Mouse (Mus musculus) CH12.LX (cell line): ENCODE measurements around the gene Sfrp4. TPM values are rescaled to one million over a fixed set of nuclear protein-coding genes. Genes with fewer than 3 reads are reported as not detected.

Source experiments
- DNase-seq: peaks from one replicate; pipeline ENCODE4 v3.0.0-alpha.2; 2013; ENCODE audit errors: extremely low read depth
- H3K27ac ChIP-seq: 2 replicates; pipeline ENCODE4 v1.5.1; 2012; ENCODE audit warnings: low read depth, mild to moderate bottlenecking, control low read depth, moderate library complexity; ENCODE audit not compliant: insufficient read depth
- H3K27me3 ChIP-seq: replicated peaks from 2 replicates; pipeline ENCODE3; 2012; ENCODE audit warnings: inconsistent platforms
- H3K36me3 ChIP-seq, 2 experiments: replicated peaks in 1 of 2; 2 replicates each; pipeline versions ENCODE3 to v1.6.1; 2012; ENCODE audit warnings: inconsistent platforms in 1 of 2, low read length in 1 of 2, mild to moderate bottlenecking in 1 of 2, mixed read lengths in 1 of 2, moderate library complexity in 1 of 2; ENCODE audit not compliant: control insufficient read depth in 1 of 2, insufficient read depth in 1 of 2
- H3K4me1 ChIP-seq, 2 experiments: 2 replicates each; pipeline ENCODE4 v1.6.1; 2012; ENCODE audit warnings: inconsistent platforms in 1 of 2, moderate library complexity in 1 of 2; ENCODE audit not compliant: insufficient read depth in 2 of 2, control insufficient read depth in 1 of 2
- H3K4me2 ChIP-seq: 2 replicates; pipeline ENCODE4 v1.6.1; 2012; ENCODE audit warnings: low read depth, mild to moderate bottlenecking, control low read depth; ENCODE audit not compliant: poor library complexity, insufficient read depth, severe bottlenecking
- H3K4me3 ChIP-seq, 3 experiments: fragments of 150-350 bp in 1 of 3; sonication (generic) in 1 of 3; replicated peaks in 1 of 3; 2 replicates each; pipeline versions ENCODE3 to v1.5.1; 2011 to 2012; ENCODE audit warnings: low read depth in 2 of 3, low read length in 2 of 3, mild to moderate bottlenecking in 2 of 3, moderate library complexity in 2 of 3, control low read depth in 1 of 3, improper control_type of control experiment in 1 of 3, inconsistent platforms in 1 of 3, mixed read lengths in 1 of 3; ENCODE audit not compliant: poor library complexity in 1 of 3
- H3K79me2 ChIP-seq: replicated peaks from 2 replicates; pipeline ENCODE4 v1.6.1; 2012; ENCODE audit warnings: mild to moderate bottlenecking, moderate library complexity; ENCODE audit not compliant: control insufficient read depth, poor library complexity, insufficient read depth, severe bottlenecking; ENCODE audit errors: extremely low read depth
- H3K9ac ChIP-seq: 2 replicates; pipeline ENCODE4 v1.6.1; 2012; ENCODE audit warnings: low read depth, mild to moderate bottlenecking, control low read depth, moderate library complexity; ENCODE audit not compliant: insufficient read depth
- H3K9me3 ChIP-seq: replicated peaks from 2 replicates; pipeline ENCODE3; 2012; ENCODE audit warnings: low read length, inconsistent platforms, mixed read lengths
- CHD1 ChIP-seq: IDR thresholded peaks from 2 replicates; pipeline ENCODE4 v1.6.1; 2012; ENCODE audit warnings: low read depth, low read length, improper control_type of control experiment, inconsistent platforms
- CHD2 ChIP-seq: IDR thresholded peaks from 2 replicates; pipeline ENCODE4 v1.6.1; 2011; ENCODE audit warnings: low read length, improper control_type of control experiment
- CTCF ChIP-seq, 2 experiments: IDR thresholded peaks in 1 of 2; conservative IDR thresholded peaks in 1 of 2; 2 replicates each; pipeline ENCODE4 v1.5.1; 2011 to 2012; ENCODE audit warnings: low read depth in 2 of 2, low read length in 2 of 2, improper control_type of control experiment in 1 of 2, inconsistent platforms in 1 of 2, mild to moderate bottlenecking in 1 of 2, moderate library complexity in 1 of 2
- E2F4 ChIP-seq: IDR thresholded peaks from 2 replicates; pipeline ENCODE4 v1.6.1; 2011; ENCODE audit warnings: low read depth, low read length, improper control_type of control experiment; ENCODE audit not compliant: insufficient replicate concordance
- ELF1 ChIP-seq: IDR thresholded peaks from 2 replicates; pipeline ENCODE4 v1.6.1; 2014; ENCODE audit warnings: low read depth, mild to moderate bottlenecking, inconsistent platforms, low read length, improper control_type of control experiment
- ETS1 ChIP-seq: conservative IDR thresholded peaks from 2 replicates; pipeline ENCODE4 v1.6.1; 2012; ENCODE audit warnings: low read depth, mild to moderate bottlenecking, inconsistent platforms, low read length, improper control_type of control experiment, moderate library complexity
- JUN ChIP-seq: IDR thresholded peaks from 2 replicates; pipeline ENCODE4 v1.6.1; 2011; ENCODE audit warnings: low read depth, mild to moderate bottlenecking, low read length, improper control_type of control experiment, moderate library complexity; ENCODE audit not compliant: insufficient read depth
- JUND ChIP-seq: conservative IDR thresholded peaks from 2 replicates; pipeline ENCODE4 v1.6.1; 2011; ENCODE audit warnings: low read depth, low read length, improper control_type of control experiment
- MAFK ChIP-seq: IDR thresholded peaks from 2 replicates; pipeline ENCODE4 v1.6.1; 2011; ENCODE audit warnings: low read length, improper control_type of control experiment; ENCODE audit not compliant: insufficient replicate concordance
- MAX ChIP-seq: IDR thresholded peaks from 2 replicates; pipeline ENCODE4 v1.6.1; 2011; ENCODE audit warnings: low read length, improper control_type of control experiment
- MAZ ChIP-seq: IDR thresholded peaks from 2 replicates; pipeline ENCODE4 v1.6.1; 2012; ENCODE audit warnings: low read depth, mild to moderate bottlenecking, inconsistent platforms, low read length, improper control_type of control experiment, moderate library complexity
- NELFE ChIP-seq: IDR thresholded peaks from 2 replicates; pipeline ENCODE4 v1.6.1; 2011; ENCODE audit warnings: low read depth, low read length, improper control_type of control experiment
- NRF1 ChIP-seq: IDR thresholded peaks from 2 replicates; pipeline ENCODE4 v1.6.1; 2014; ENCODE audit warnings: low read depth, mild to moderate bottlenecking, inconsistent platforms, low read length, improper control_type of control experiment, moderate library complexity
- PAX5 ChIP-seq: IDR thresholded peaks from 2 replicates; pipeline ENCODE4 v1.6.1; 2012; ENCODE audit warnings: low read length, inconsistent platforms, mixed read lengths
- RAD21 ChIP-seq: IDR thresholded peaks from 2 replicates; pipeline ENCODE4 v1.6.1; 2011; ENCODE audit warnings: low read depth, mild to moderate bottlenecking, low read length, improper control_type of control experiment, moderate library complexity
- RCOR1 ChIP-seq: conservative IDR thresholded peaks from 2 replicates; pipeline ENCODE4 v1.6.1; 2012; ENCODE audit warnings: low read depth, mild to moderate bottlenecking, inconsistent platforms, low read length, improper control_type of control experiment
- SMC3 ChIP-seq: IDR thresholded peaks from 2 replicates; pipeline ENCODE4 v1.6.1; 2011; ENCODE audit warnings: low read depth, low read length, improper control_type of control experiment
- TCF12 ChIP-seq: IDR thresholded peaks from 2 replicates; pipeline ENCODE4 v1.6.1; 2014; ENCODE audit warnings: low read depth, mild to moderate bottlenecking, inconsistent platforms, low read length, improper control_type of control experiment
- UBTF ChIP-seq: IDR thresholded peaks from 2 replicates; pipeline ENCODE4 v1.6.1; 2012; ENCODE audit warnings: low read depth, mild to moderate bottlenecking, inconsistent platforms, low read length, improper control_type of control experiment, moderate library complexity
- ZC3H11A ChIP-seq: IDR thresholded peaks from 2 replicates; pipeline ENCODE4 v1.6.1; 2012; ENCODE audit warnings: low read depth, mild to moderate bottlenecking, inconsistent platforms, low read length, improper control_type of control experiment
- ZMIZ1 ChIP-seq: IDR thresholded peaks from 2 replicates; pipeline ENCODE4 v1.6.1; 2012; ENCODE audit warnings: low read depth, mild to moderate bottlenecking, inconsistent platforms, low read length, improper control_type of control experiment
- ZNF384 ChIP-seq: IDR thresholded peaks from 2 replicates; pipeline ENCODE4 v1.6.1; 2012; ENCODE audit warnings: low read depth, low read length, improper control_type of control experiment, inconsistent platforms
- dilution Hi-C: fragments of 300-500 bp; cut with MboI; formaldehyde crosslinking; loops from 2 replicates; pipeline ENCODE4 v1.14.3; 2020; ENCODE audit warnings: low sequenced_read_pairs; ENCODE audit not compliant: extremely low pct_unique_long_range_greater_than_20kb, extremely low pct_ligation_motif_present
- in situ Hi-C: fragments of 300-500 bp; cut with MboI; formaldehyde crosslinking; loops from 3 replicates; pipeline ENCODE4 v1.14.3; 2019; ENCODE audit warnings: low sequenced_read_pairs, low pct_ligation_motif_present, low pct_unique_long_range_greater_than_20kb, mixed read lengths
- polyA plus RNA-seq: library from polyadenylated mRNA; unstranded; fragments of >175 nt; gene quantifications from 2 replicates; pipeline ENCODE4 v1.2.1, GENCODE M21; 2012; ENCODE audit warnings: low read depth; ENCODE audit not compliant: insufficient read length
- total RNA-seq, 2 experiments: library from RNA; depleted of rRNA; stranded (reverse); fragments of 300-350 nt in 1 of 2; fragments of >200 nt in 1 of 2; gene quantifications; 2 replicates each; pipeline ENCODE4 v1.2.3; 2012 to 2014

Sfrp4 gene
- total and polyA plus RNA-seq, 3 experiments = not detected

GRCm38 (mm10) chr13:19668355-19669140 is 45.6 kb downstream of the Sfrp4 start:
- Histone ChIP-seq H3K4me2 (no peak overlapping the region), H3K79me2 (no peaks in the 10 kb centered on the region), H3K27ac (no peak overlapping the region), H3K36me3 (no peaks in the 10 kb centered on the region), H3K4me3 (no peak overlapping the region), H3K27me3 (no peaks in the 10 kb centered on the region), H3K4me1 (no peaks in the 10 kb centered on the region), H3K9me3 (no peaks in the 10 kb centered on the region), H3K9ac (no peak overlapping the region)
- no peak for DNase-seq
- no peak for TF ChIP-seq E2F4
- no peak for TF ChIP-seq ZC3H11A
- no peak for TF ChIP-seq RCOR1
- TF ChIP-seq SMC3 = no peak
- no peak for TF ChIP-seq MAFK
- no peak for TF ChIP-seq ELF1
- TF ChIP-seq CHD1 = no peak
- no peak for TF ChIP-seq ZNF384
- TF ChIP-seq NELFE = no peak
- no peak for TF ChIP-seq CHD2
- dilution Hi-C loops = no loop called here
- in situ Hi-C loops = no loop called here

- H3K4me3 ChIP-seq = no peak overlapping the region
- no peak overlapping the region for H3K9ac ChIP-seq
- no peaks in the 10 kb centered on the region for H3K36me3 ChIP-seq
- H3K27ac ChIP-seq = no peak overlapping the region
- H3K4me2 ChIP-seq = no peak overlapping the region
- no peaks in the 10 kb centered on the region for H3K79me2 ChIP-seq
- H3K4me1 ChIP-seq = no peaks in the 10 kb centered on the region
- dilution Hi-C loops = no loop called here
- H3K9me3 ChIP-seq = no peaks in the 10 kb centered on the region
- in situ Hi-C loops = no loop called here
- TF ChIP-seq JUN (no peak), RAD21 (no peak), ETS1 (no peak), JUND (no peak), MAZ (no peak), PAX5 (no peak), TCF12 (no peak), ZNF384 (no peak), UBTF (no peak), MAX (no peak), CTCF (conservative IDR thresholded peaks at IDR 0.05 in 1 of 2, IDR thresholded peaks at IDR 0.05 in 1 of 2; ENCODE audit: low read depth in 2 of 2, low read length in 2 of 2) (no peak), ZMIZ1 (no peak), NELFE (no peak), CHD1 (no peak), CHD2 (no peak), NRF1 (no peak)
- DNase-seq = no peak
- H3K27me3 ChIP-seq = no peaks in the 10 kb centered on the region
Measured at GRCm38 (mm10) chr13:19674025-19674424, 51.1 kb downstream of the Sfrp4 start.
